Mouse (Mus musculus): ENCODE results near the gene Ccm2.
A peak's percentile ranks its signal among the peaks of the same experiment; 100 is the strongest.

Gene Ccm2

GRCm38 (mm10) chr11:6581560-6581959 lies 34.9 kb downstream of the Ccm2 start:
- no peak for DNase-seq (ENCODE audit: low read depth)

GRCm38 (mm10) chr11:6585748-6586147 lies 39.1 kb downstream of the Ccm2 start:
- no peak for DNase-seq (ENCODE audit: low read depth)

- DNase-seq (ENCODE audit: low read depth), result no peak
Observed at GRCm38 (mm10) chr11:6586660-6587059, 40.0 kb downstream of the Ccm2 start.

- DNase-seq (ENCODE audit: low read depth), result no peak
Observed at GRCm38 (mm10) chr11:6587249-6587940, 40.7 kb downstream of the Ccm2 start.

GRCm38 (mm10) chr11:6588295-6588694 lies 41.6 kb downstream of the Ccm2 start:
- no peak for DNase-seq (ENCODE audit: low read depth)

GRCm38 (mm10) chr11:6589838-6590237 lies 43.2 kb downstream of the Ccm2 start:
- no peak for DNase-seq (ENCODE audit: low read depth)

GRCm38 (mm10) chr11:6590933-6591675 lies 44.4 kb downstream of the Ccm2 start:
- no peak for DNase-seq (ENCODE audit: low read depth)

- DNase-seq (ENCODE audit: low read depth), result no peak
Observed at GRCm38 (mm10) chr11:6593406-6593805, 46.7 kb downstream of the Ccm2 start.

GRCm38 (mm10) chr11:6594845-6595244 lies 48.2 kb downstream of the Ccm2 start:
- DNase-seq (ENCODE audit: low read depth), result no peak

- peak; percentile 41 for DNase-seq (ENCODE audit: low read depth)
Observed at GRCm38 (mm10) chr11:6595339-6595738, 48.7 kb downstream of the Ccm2 start.

- no peak for DNase-seq (ENCODE audit: low read depth)
Observed at GRCm38 (mm10) chr11:6596205-6596604, 49.5 kb downstream of the Ccm2 start.

- no peak for DNase-seq (ENCODE audit: low read depth)
Observed at GRCm38 (mm10) chr11:6596616-6597015, 49.9 kb downstream of the Ccm2 start.

GRCm38 (mm10) chr11:6597523-6597922 lies 50.8 kb downstream of the Ccm2 start:
- DNase-seq (ENCODE audit: low read depth), result no peak

- DNase-seq (ENCODE audit: low read depth), result no peak
Observed at GRCm38 (mm10) chr11:6598191-6598889, 51.7 kb downstream of the Ccm2 start.

- DNase-seq (ENCODE audit: low read depth), result no peak
Observed at GRCm38 (mm10) chr11:6599011-6599681, 52.5 kb downstream of the Ccm2 start.

- DNase-seq (ENCODE audit: low read depth), result no peak
Observed at GRCm38 (mm10) chr11:6599831-6600230, 53.1 kb downstream of the Ccm2 start.

- no peak for DNase-seq (ENCODE audit: low read depth)
Observed at GRCm38 (mm10) chr11:6600284-6600944, 53.7 kb downstream of the Ccm2 start.

GRCm38 (mm10) chr11:6601649-6602480 lies 55.2 kb downstream of the Ccm2 start:
- no peak for DNase-seq (ENCODE audit: low read depth)

GRCm38 (mm10) chr11:6602662-6603061 lies 56.0 kb downstream of the Ccm2 start:
- DNase-seq (ENCODE audit: low read depth), result no peak

GRCm38 (mm10) chr11:6603224-6603623 lies 56.5 kb downstream of the Ccm2 start:
- no peak for DNase-seq (ENCODE audit: low read depth)

Measured in c-Kit-positive CD71-positive TER-119-negative erythroid progenitor cells, embryonic 14.5 days (primary cell).